Mouse (Mus musculus) erythroblast, embryonic 14.5 days (primary cell): ENCODE results near the gene Pxt1. TPM values are rescaled to one million over a fixed set of nuclear protein-coding genes. Genes with fewer than 3 reads are reported as not detected.

ENCODE experiments used
- H3K27me3 ChIP-seq: 2 replicates; pipeline ENCODE4 v1.6.1; 2012; ENCODE audit warnings: inconsistent platforms; ENCODE audit not compliant: control insufficient read depth
- H3K36me3 ChIP-seq: 2 replicates; pipeline ENCODE4 v1.6.1; 2012; ENCODE audit warnings: mild to moderate bottlenecking, inconsistent platforms; ENCODE audit not compliant: control insufficient read depth
- H3K4me1 ChIP-seq: 2 replicates; pipeline ENCODE4 v1.6.1; 2012; ENCODE audit warnings: inconsistent platforms; ENCODE audit not compliant: control insufficient read depth
- H3K4me3 ChIP-seq: replicated peaks from 2 replicates; pipeline ENCODE3; 2012; ENCODE audit warnings: moderate library complexity, mild to moderate bottlenecking, inconsistent platforms
- H3K9me3 ChIP-seq: 2 replicates; pipeline ENCODE4 v1.6.1; 2012; ENCODE audit warnings: low read length, inconsistent platforms, mixed read lengths; ENCODE audit not compliant: control insufficient read depth
- GATA1 ChIP-seq: IDR thresholded peaks from 2 replicates; pipeline ENCODE4 v1.6.1; 2012; ENCODE audit warnings: low read length, inconsistent platforms, mixed read lengths
- TAL1 ChIP-seq: IDR thresholded peaks from 3 replicates; pipeline ENCODE4 v1.6.1; 2012; ENCODE audit warnings: low read length, inconsistent platforms, mixed read lengths
- polyA plus RNA-seq: library from polyadenylated mRNA; stranded (reverse); fragments of >175 nt; gene quantifications from 2 replicates; pipeline ENCODE4 v1.2.3, GENCODE M21; 2012

Gene Pxt1
- polyA plus RNA-seq, 1 experiment: 0.09 TPM

DNA sequence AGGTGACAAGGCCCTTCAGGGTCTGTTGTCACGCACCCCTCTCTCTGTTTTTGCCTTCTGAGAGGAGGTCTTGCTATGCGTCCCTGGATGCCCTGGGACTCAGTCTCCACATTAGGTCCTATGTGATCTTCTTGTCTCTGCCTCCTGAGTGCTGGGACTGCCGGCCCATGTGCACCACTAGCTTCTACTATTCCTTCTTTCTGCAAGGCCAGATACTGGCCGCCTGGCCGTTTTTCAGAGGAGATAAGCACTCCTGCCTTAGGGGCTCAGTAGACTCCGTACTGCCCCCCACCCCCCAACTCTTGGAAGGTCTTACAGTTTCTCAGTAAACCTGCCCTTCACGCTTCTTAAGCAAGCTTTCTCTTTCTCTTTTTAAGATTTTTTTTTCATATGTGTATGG lies 7.5 kb downstream of the Pxt1 start:
- peaks cover 18% of the 10 kb centered on the region for H3K9me3 ChIP-seq
- H3K4me3 ChIP-seq: no peak overlapping the region
- no peaks in the 10 kb centered on the region for H3K27me3 ChIP-seq
- H3K36me3 ChIP-seq: peaks cover 8% of the 10 kb centered on the region
- H3K4me1 ChIP-seq: peaks cover 47% of the 10 kb centered on the region
- TF ChIP-seq GATA1 (no peak), TAL1 (no peak)

DNA sequence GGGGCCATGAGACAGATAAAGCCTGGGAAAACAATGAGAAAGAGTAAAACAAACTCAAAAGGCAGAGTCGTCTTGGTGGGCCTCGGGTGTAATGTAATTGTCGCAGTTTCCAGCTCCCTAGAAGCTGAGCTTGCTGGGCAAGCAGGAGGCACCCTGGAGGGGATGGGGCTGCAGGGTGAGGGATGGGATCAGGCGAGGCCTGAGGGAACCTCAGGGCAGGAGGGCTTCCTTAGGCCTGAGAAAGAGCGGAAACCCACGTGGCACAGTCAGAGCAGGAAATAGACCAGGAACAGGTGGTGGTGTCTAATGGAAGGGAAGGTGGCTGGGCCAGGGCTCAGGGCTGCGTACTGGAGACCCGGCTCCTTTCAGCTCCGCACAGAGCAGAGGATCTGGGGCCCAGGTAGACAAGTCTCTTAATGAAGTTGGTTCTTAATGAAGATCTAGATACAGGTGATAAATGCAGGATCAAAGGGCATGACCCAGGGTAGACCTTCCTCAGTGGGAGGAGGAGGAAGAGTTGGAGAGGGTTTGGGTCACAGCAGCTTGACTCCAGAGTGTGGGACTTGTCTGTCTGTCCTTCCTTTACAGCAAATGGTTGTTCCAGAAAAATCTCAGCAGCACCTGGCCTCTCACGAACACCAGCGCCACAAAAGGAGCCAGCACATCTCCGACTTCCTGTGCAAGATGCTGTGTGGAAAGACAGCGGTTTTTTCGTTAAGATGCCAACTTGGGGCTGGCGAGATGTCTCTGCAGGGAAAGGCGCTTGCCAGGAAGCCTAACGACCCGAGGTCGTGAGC lies 9.3 kb downstream of the Pxt1 start:
- no peaks in the 10 kb centered on the region for H3K27me3 ChIP-seq
- H3K4me3 ChIP-seq: no peak overlapping the region
- peaks cover 60% of the 10 kb centered on the region for H3K4me1 ChIP-seq
- peaks cover 14% of the 10 kb centered on the region for H3K9me3 ChIP-seq
- peaks cover 8% of the 10 kb centered on the region for H3K36me3 ChIP-seq
- TF ChIP-seq GATA1 (no peak), TAL1 (no peak)

DNA sequence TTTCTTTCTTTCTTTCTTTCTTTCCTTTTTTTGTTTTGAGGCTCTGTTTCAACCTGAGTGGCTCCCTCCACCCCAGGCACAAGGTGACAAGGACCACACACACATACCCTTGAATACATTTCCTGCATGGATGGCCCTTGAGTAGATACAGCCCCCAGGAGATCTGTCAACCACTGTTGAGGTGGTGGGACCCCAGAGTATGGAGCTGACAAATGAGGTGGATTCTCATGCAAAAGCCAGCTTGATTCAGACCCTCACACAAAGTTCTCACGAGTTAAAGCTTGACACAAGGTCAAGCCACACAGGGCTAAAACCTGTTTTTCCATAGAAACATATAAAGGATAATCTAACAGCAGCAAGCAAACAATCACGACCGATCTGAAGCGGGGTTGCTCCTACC lies 11.4 kb downstream of the Pxt1 start:
- H3K27me3 ChIP-seq: no peaks in the 10 kb centered on the region
- peaks cover 8% of the 10 kb centered on the region for H3K36me3 ChIP-seq
- H3K4me3 ChIP-seq: no peak overlapping the region
- peaks cover 14% of the 10 kb centered on the region for H3K9me3 ChIP-seq
- TF ChIP-seq GATA1 (no peak), TAL1 (no peak)
- H3K4me1 ChIP-seq: peaks cover 79% of the 10 kb centered on the region

GRCm38 (mm10) chr17:28931436-28932211 lies 12.0 kb downstream of the Pxt1 start:
- H3K27me3 ChIP-seq: no peaks in the 10 kb centered on the region
- peaks cover 8% of the 10 kb centered on the region for H3K36me3 ChIP-seq
- H3K4me3 ChIP-seq: peak overlapping the region; percentile 23
- peaks cover 8% of the 10 kb centered on the region for H3K9me3 ChIP-seq
- peaks cover 81% of the 10 kb centered on the region for H3K4me1 ChIP-seq
- no peak for TF ChIP-seq GATA1
- no peak for TF ChIP-seq TAL1

GRCm38 (mm10) chr17:28930392-28931074 lies 13.1 kb downstream of the Pxt1 start:
- Histone ChIP-seq H3K9me3 (peaks cover 5% of the 10 kb centered on the region; the same call in 1 of the 2 replicates), H3K27me3 (no peaks in the 10 kb centered on the region), H3K36me3 (peaks cover 8% of the 10 kb centered on the region), H3K4me3 (peak overlapping the region; percentile 58), H3K4me1 (peaks cover 76% of the 10 kb centered on the region)
- TF ChIP-seq GATA1 (peak; percentile 73), TAL1 (peak; percentile 91)

DNA sequence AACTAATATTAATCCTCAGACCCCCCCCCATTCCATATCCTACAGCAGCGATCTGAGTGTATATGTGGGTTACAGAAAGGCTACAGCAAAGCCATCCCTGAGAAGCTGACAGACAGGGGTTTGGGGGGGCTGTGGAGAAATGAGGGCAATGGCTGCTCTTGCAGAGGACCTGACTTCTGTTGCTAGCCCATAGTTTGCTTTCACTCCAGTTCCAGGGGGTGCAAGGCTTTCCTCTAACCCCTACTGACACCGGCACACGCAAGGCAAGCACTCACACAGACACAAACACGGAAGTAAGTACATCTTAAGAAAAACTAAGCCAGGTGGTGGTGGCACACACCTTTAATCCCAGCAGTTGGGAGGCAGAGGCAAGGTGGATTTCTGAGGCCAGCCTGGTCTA lies 14.3 kb downstream of the Pxt1 start:
- Histone ChIP-seq H3K4me1 (peaks cover 71% of the 10 kb centered on the region), H3K27me3 (peaks cover 4% of the 10 kb centered on the region), H3K36me3 (peaks cover 8% of the 10 kb centered on the region), H3K9me3 (peaks cover 5% of the 10 kb centered on the region; the same call in 1 of the 2 replicates), H3K4me3 (no peak overlapping the region)
- TF ChIP-seq TAL1: no peak
- TF ChIP-seq GATA1: no peak

DNA sequence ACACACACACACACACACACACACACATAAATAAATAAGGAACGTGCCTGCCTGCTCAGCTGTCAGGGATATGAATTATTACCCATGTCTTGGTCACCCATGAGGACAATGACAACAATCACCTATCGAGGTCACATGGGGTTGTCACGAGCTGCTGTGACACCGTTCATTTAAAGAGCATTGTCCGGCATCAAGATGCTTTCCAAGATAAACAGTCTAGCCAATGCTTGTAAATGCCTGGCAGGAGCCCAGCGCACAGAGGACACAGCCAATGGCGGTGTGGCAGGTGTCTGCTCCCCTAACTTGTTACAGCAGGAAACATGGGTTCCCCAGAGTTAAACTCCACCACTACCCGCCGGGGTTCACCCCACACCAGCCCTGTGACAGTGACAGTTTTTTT lies 15.6 kb downstream of the Pxt1 start:
- peaks cover 5% of the 10 kb centered on the region; the same call in 1 of the 2 replicates for H3K9me3 ChIP-seq
- peaks cover 8% of the 10 kb centered on the region for H3K36me3 ChIP-seq
- H3K27me3 ChIP-seq: peaks cover 4% of the 10 kb centered on the region
- peaks cover 67% of the 10 kb centered on the region for H3K4me1 ChIP-seq
- no peak overlapping the region for H3K4me3 ChIP-seq
- TF ChIP-seq TAL1 (no peak), GATA1 (no peak)

- Histone ChIP-seq H3K4me1 (peaks cover 60% of the 10 kb centered on the region), H3K27me3 (peaks cover 4% of the 10 kb centered on the region), H3K9me3 (peaks cover 5% of the 10 kb centered on the region; the same call in 1 of the 2 replicates), H3K4me3 (peak overlapping the region; percentile 1), H3K36me3 (peaks cover 6% of the 10 kb centered on the region)
- no peak for TF ChIP-seq TAL1
- no peak for TF ChIP-seq GATA1
These were observed 16.6 kb downstream of the Pxt1 start for GRCm38 (mm10) chr17:28926866-28927635.
